Mouse (Mus musculus): Measurements from ENCODE around the gene Slc35c2.

DNA sequence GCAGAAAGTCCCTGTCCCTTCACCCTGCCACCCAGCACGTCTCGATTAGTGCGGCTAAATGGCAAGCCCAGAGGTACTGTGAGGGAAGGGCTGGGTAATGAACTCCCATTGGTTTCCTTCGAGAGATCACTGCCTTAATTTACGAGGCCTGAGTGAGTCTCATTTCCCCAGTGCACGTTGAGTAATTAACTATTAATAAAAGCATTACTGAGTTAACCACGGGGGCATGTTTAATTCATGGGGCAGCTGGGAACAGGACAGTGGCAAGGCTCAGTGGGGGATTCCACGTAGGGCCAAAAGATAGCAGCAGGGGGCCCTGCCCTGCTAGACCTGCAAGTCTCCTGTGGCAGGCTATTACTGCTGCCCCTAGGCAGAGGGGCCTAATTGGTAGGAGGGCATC lies 16.3 kb downstream of the Slc35c2 start:
- TF ChIP-seq CTCF (conservative IDR thresholded peaks at IDR 0.05; ENCODE audit: insufficient read depth, insufficient read length, low read depth, low read length) = no peak
- no peak for TF ChIP-seq POLR2A (IDR thresholded peaks at IDR 0.05; ENCODE audit: low read depth, low read length)
